Mouse (Mus musculus) brain, adult 2 months (tissue): Measurements from ENCODE around the gene Dcpp2.

Experiments used
- DNase-seq: peaks from one replicate; pipeline ENCODE4 v3.0.0; 2011; ENCODE audit warnings: low read depth, low spot score

Gene Dcpp2

DNA sequence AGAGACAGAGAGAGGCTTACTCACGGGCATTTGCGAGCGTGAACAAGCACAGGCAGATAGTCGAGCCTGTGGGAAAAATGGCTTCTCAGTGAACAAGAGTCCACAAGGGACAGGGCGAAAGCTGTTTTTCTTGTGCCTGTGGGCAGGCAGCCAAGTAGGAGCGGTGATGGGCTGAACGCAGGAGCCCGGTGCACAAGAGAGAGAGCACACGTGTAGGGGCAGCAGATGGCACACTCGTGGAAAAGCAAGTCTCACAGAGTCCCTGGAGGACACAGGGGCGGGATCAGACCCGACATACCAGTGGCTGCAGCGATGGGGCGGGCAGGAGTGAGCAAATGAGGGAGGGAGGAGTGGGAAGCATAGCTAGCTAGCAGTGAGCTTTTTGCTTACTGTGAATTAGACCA, 44.4 kb downstream of the Dcpp2 start:
- DNase-seq = peak; percentile 91

- no peak for DNase-seq
Observed at GRCm38 (mm10) chr17:23931157-23931556, 50.5 kb downstream of the Dcpp2 start.

GRCm38 (mm10) chr17:23941372-23941771, 60.7 kb downstream of the Dcpp2 start, which contains the start of gene Sbp:
Gene Sbp (plus strand): TSS chr17:23941672.
- no peak for DNase-seq

DNA sequence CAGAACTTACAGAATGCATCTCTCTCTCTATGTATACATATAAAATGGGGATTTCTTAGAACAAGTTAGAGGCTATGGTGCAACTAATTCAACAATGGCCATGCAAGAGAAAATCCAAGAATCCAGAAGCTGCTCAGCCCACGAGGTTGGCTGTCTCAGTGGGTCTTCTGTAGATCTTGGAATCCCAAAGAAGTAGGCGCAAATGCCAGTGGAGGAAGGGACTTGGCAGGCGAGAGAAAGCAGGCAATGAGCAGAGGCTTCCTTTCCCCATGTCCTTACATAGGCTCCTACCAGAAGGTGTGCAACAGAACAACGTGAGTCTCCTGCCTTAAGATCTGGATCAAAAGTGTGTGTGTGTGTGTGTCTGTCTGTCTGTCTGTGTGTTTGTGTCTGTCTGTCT, 66.8 kb downstream of the Dcpp2 start:
- peak; percentile 73 for DNase-seq

GRCm38 (mm10) chr17:23949068-23949467, 68.4 kb downstream of the Dcpp2 start:
- DNase-seq = no peak
